ENCODE assay signal across 9 mouse cellular contexts in the genomic region with DNA sequence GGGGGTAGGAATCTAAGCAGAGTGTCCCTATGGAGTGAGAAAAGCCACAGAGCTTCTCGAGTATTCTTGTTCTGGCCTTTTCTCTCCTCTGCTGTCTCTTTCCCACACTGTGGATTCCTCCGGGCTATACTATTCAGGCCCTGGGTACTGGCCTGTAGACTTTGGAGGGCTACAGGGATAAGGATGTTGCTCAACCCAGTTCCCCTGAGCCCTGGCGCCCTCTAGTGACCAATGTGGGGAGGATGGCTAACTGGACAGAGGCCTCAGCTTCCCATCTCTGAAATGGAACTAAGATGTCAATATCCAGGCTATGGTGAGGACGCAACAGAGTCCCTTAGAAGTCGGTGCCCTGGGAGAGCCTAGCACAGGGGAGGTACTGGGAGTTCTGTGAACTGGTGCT. TPM values are rescaled to one million over a fixed set of nuclear protein-coding genes. Genes with fewer than 3 reads are reported as not detected.
DNase-seq lines count a peak whose midpoint lies in the region; ATAC-seq and TF ChIP-seq lines count a peak whose summit lies in the region.
"Had no signal": no experiment of that assay in that cellular context is flagged by ENCODE, and none has a peak within 500 bp of the region (broad histone marks: within the 10 kb centered on the region; RNA-seq: fewer than 3 reads in every experiment).

No protein-coding gene starts in this region.

- no peak for TF ChIP-seq EP300 in heart, postnatal 0 days (IDR thresholded peaks at IDR 0.05; ENCODE audit: low read depth)
- no peak for TF ChIP-seq EP300 in stomach, postnatal 0 days (optimal IDR thresholded peaks at IDR 0.05)

- H3K36me3 ChIP-seq in neural tube, embryonic 15.5 days = no peaks in the 10 kb centered on the region
- H3K36me3 ChIP-seq in heart, postnatal 0 days (replicated peaks; ENCODE audit: control insufficient read depth, insufficient read depth, low read length) = no peaks in the 10 kb centered on the region
- no peaks in the 10 kb centered on the region for H3K36me3 ChIP-seq in stomach, postnatal 0 days (ENCODE audit: control insufficient read depth, insufficient read depth, low read length)

- no peaks in the 10 kb centered on the region for H3K4me1 ChIP-seq in neural tube, embryonic 15.5 days
- H3K4me1 ChIP-seq in heart, postnatal 0 days (ENCODE audit: control insufficient read depth, insufficient read depth) = peaks cover 8% of the 10 kb centered on the region; the same call in 1 of the 2 replicates
- H3K4me1 ChIP-seq in stomach, postnatal 0 days (replicated peaks; ENCODE audit: control insufficient read depth, insufficient read depth) = no peaks in the 10 kb centered on the region

- no peak overlapping the region for H3K4me2 ChIP-seq in neural tube, embryonic 15.5 days
- H3K4me2 ChIP-seq in heart, postnatal 0 days (ENCODE audit: low read depth, low read length) = no peak overlapping the region
- no peak overlapping the region for H3K4me2 ChIP-seq in stomach, postnatal 0 days (replicated peaks; ENCODE audit: low read depth)

- no peak overlapping the region for H3K9ac ChIP-seq in neural tube, embryonic 15.5 days (replicated peaks)
- H3K9ac ChIP-seq in heart, postnatal 0 days (replicated peaks; ENCODE audit: low read depth, low read length) = no peak overlapping the region
- H3K9ac ChIP-seq in stomach, postnatal 0 days (ENCODE audit: low read length) = no peak overlapping the region

- no peak for ATAC-seq in CD4-positive, CD25-positive, alpha-beta regulatory T cell, adult 4 months
- no peak for ATAC-seq in neural tube, embryonic 15.5 days (ENCODE audit: low FRiP score)
- ATAC-seq in heart, postnatal 0 days (ENCODE audit: insufficient read depth, low read depth) = peak; percentile 25; the same call in 1 of the 2 replicates
- ATAC-seq in stomach, postnatal 0 days (ENCODE audit: low FRiP score, low TSS enrichment) = no peak

- WGBS in neural tube, embryonic 15.5 days = 36% methylated on average over 5 of the region's 5 CpGs
- 38% methylated on average over 5 of the region's 5 CpGs for WGBS in heart, postnatal 0 days
- 31% methylated on average over 5 of the region's 5 CpGs for WGBS in stomach, postnatal 0 days

- no peak overlapping the region for H3K27ac ChIP-seq in neural tube, embryonic 15.5 days (replicated peaks)
- H3K27ac ChIP-seq in heart, postnatal 0 days (ENCODE audit: low read depth) = peak overlapping the region; percentile 82; the same call in 1 of the 2 replicates
- H3K27ac ChIP-seq in stomach, postnatal 0 days (replicated peaks) = no peak overlapping the region

- peak; percentile 57 for DNase-seq in CD4-positive, CD25-positive, alpha-beta regulatory T cell, adult 2 months (ENCODE audit: low read depth, low spot score)
- DNase-seq in neural tube, embryonic 10.5 days (ENCODE audit: extremely low spot score, low spot score) = peak; percentile 61
- peak; percentile 80 to 83 for DNase-seq in cerebellum, postnatal 10 days
- DNase-seq in heart, postnatal 0 days (ENCODE audit: low spot score) = no peak
- DNase-seq in lung, adult 18-20 months = peak; percentile 53 to 62
- DNase-seq in stomach, postnatal 0 days (ENCODE audit: low spot score) = peak; percentile 47

- H3K4me3 ChIP-seq in neural tube, embryonic 15.5 days (replicated peaks) = no peak overlapping the region
- H3K4me3 ChIP-seq in heart, postnatal 0 days (ENCODE audit: low read depth, low read length) = no peak overlapping the region
- no peak overlapping the region for H3K4me3 ChIP-seq in stomach, postnatal 0 days (ENCODE audit: low read depth, low read length)

- peak; percentile 71 for TF ChIP-seq CTCF in heart, postnatal 0 days (IDR thresholded peaks at IDR 0.05; ENCODE audit: low read depth)
- TF ChIP-seq CTCF in stomach, postnatal 0 days (IDR thresholded peaks at IDR 0.05; ENCODE audit: low read depth) = peak; percentile 78

- no peaks in the 10 kb centered on the region for H3K9me3 ChIP-seq in neural tube, embryonic 15.5 days (replicated peaks)
- H3K9me3 ChIP-seq in heart, postnatal 0 days (replicated peaks; ENCODE audit: control insufficient read depth, low read length) = no peaks in the 10 kb centered on the region
- no peaks in the 10 kb centered on the region for H3K9me3 ChIP-seq in stomach, postnatal 0 days (ENCODE audit: control insufficient read depth, low read length)

- H3K27me3 ChIP-seq in neural tube, embryonic 15.5 days (replicated peaks) = peaks cover 9% of the 10 kb centered on the region; the same call in 1 of the 2 replicates
- peaks cover 14% of the 10 kb centered on the region; the same call in 1 of the 2 replicates for H3K27me3 ChIP-seq in heart, postnatal 0 days (ENCODE audit: control insufficient read depth, insufficient read depth, low read length)
- H3K27me3 ChIP-seq in stomach, postnatal 0 days (ENCODE audit: control insufficient read depth, insufficient read depth, low read length) = no peaks in the 10 kb centered on the region

RNA-seq across cellular contexts. Expression of a gene that starts 0.6 kb away (rescaled TPM):
- polyA plus RNA-seq in CD4-positive, CD25-positive, alpha-beta regulatory T cell, adult 4 months (2017; shearing (Covaris generic)) = not detected
- 4.0 and 4.3 TPM in 2 replicates for polyA plus RNA-seq in neural tube, embryonic 15.5 days (2015; fragmentation: Nextera tagmentation; extraction: Ambion mirVana)
- 4.5 and 8.6 TPM in 2 replicates for total RNA-seq in heart, postnatal 0 days (2014; rRNA removed; ENCODE audit: low replicate concordance)
- 8.2 and 8.4 TPM in 2 replicates for polyA plus RNA-seq in heart, postnatal 0 days (2015; fragmentation: Nextera tagmentation; extraction: Ambion mirVana)
- polyA plus RNA-seq in stomach, postnatal 0 days (2015; fragmentation: Nextera tagmentation; extraction: Ambion mirVana) = 2.3 and 2.6 TPM in 2 replicates

RNA-seq across cellular contexts. Expression of a gene that starts 17.9 kb away (rescaled TPM):
- under 1 TPM in 1 of 2 experiments, not detected in 1; 0.11 TPM for polyA plus RNA-seq in CD4-positive, CD25-positive, alpha-beta regulatory T cell, adult 4 months (2017; shearing (Covaris generic))
- 10.5 and 13.5 TPM in 2 replicates for polyA plus RNA-seq in neural tube, embryonic 15.5 days (2015; fragmentation: Nextera tagmentation; extraction: Ambion mirVana)
- 0.12 TPM in 1 of 2 replicates, not detected in the other for total RNA-seq in heart, postnatal 0 days (2014; rRNA removed; ENCODE audit: low replicate concordance)
- not detected in 2 replicates for polyA plus RNA-seq in heart, postnatal 0 days (2015; fragmentation: Nextera tagmentation; extraction: Ambion mirVana)
- polyA plus RNA-seq in stomach, postnatal 0 days (2015; fragmentation: Nextera tagmentation; extraction: Ambion mirVana) = 0.27 and 0.36 TPM in 2 replicates

RNA-seq across cellular contexts. Expression of a gene that starts 22.5 kb away (rescaled TPM):
- not detected for polyA plus RNA-seq in CD4-positive, CD25-positive, alpha-beta regulatory T cell, adult 4 months (2017; shearing (Covaris generic))
- 0.08 and 0.29 TPM in 2 replicates for polyA plus RNA-seq in neural tube, embryonic 15.5 days (2015; fragmentation: Nextera tagmentation; extraction: Ambion mirVana)
- not detected in 2 replicates for total RNA-seq in heart, postnatal 0 days (2014; rRNA removed; ENCODE audit: low replicate concordance)
- polyA plus RNA-seq in heart, postnatal 0 days (2015; fragmentation: Nextera tagmentation; extraction: Ambion mirVana) = 0.15 and 0.16 TPM in 2 replicates
- 0.02 TPM in 1 of 2 replicates, not detected in the other for polyA plus RNA-seq in stomach, postnatal 0 days (2015; fragmentation: Nextera tagmentation; extraction: Ambion mirVana)
- total RNA-seq: layer of hippocampus, postnatal 36 days had no signal

RNA-seq across cellular contexts. Expression of a gene that starts 28.7 kb away (rescaled TPM):
- polyA plus RNA-seq in CD4-positive, CD25-positive, alpha-beta regulatory T cell, adult 4 months (2017; shearing (Covaris generic)) = 1 to 10 TPM in 1 of 2 experiments, under 1 TPM in 1; 0.78 to 2.0 TPM
- 8.1 and 8.7 TPM in 2 replicates for polyA plus RNA-seq in neural tube, embryonic 15.5 days (2015; fragmentation: Nextera tagmentation; extraction: Ambion mirVana)
- total RNA-seq in heart, postnatal 0 days (2014; rRNA removed; ENCODE audit: low replicate concordance) = 0.89 TPM in 1 of 2 replicates, not detected in the other
- polyA plus RNA-seq in heart, postnatal 0 days (2015; fragmentation: Nextera tagmentation; extraction: Ambion mirVana) = 0.05 and 0.14 TPM in 2 replicates
- polyA plus RNA-seq in stomach, postnatal 0 days (2015; fragmentation: Nextera tagmentation; extraction: Ambion mirVana) = not detected in 2 replicates
